Mouse (Mus musculus) C2C12 (cell line): ENCODE data around the gene Prps1. TPM values are rescaled to one million over a fixed set of nuclear protein-coding genes. Genes with fewer than 3 reads are reported as not detected.

Experiments
- H3K27me3 ChIP-seq: one replicate; pipeline ENCODE4 v1.6.1; 2011; ENCODE audit not compliant: control insufficient read depth, insufficient read depth, insufficient read length
- H3K36me3 ChIP-seq: one replicate; pipeline ENCODE4 v1.6.1; 2011; ENCODE audit not compliant: control insufficient read depth, insufficient read depth
- H3K4me3 ChIP-seq: one replicate; pipeline ENCODE4 v1.5.1; 2011; ENCODE audit warnings: mild to moderate bottlenecking, control low read depth; ENCODE audit not compliant: poor library complexity, insufficient read depth, severe bottlenecking
- H3K79me2 ChIP-seq: one replicate; pipeline ENCODE4 v1.6.1; 2011; ENCODE audit not compliant: control insufficient read depth, insufficient read depth
- H3K79me3 ChIP-seq: one replicate; pipeline ENCODE4 v1.6.1; 2011; ENCODE audit warnings: low read depth, control low read depth
- H3ac ChIP-seq: one replicate; pipeline ENCODE3; 2011; ENCODE audit warnings: low read depth; ENCODE audit not compliant: control insufficient read depth, insufficient read length
- CEBPB ChIP-seq: IDR thresholded peaks from one replicate; pipeline ENCODE4 v1.6.1; 2011; ENCODE audit warnings: low read depth, mild to moderate bottlenecking, control low read depth, moderate library complexity
- CTCF ChIP-seq: IDR thresholded peaks from one replicate; pipeline ENCODE4 v1.5.1; 2011; ENCODE audit not compliant: control insufficient read depth, insufficient read depth, insufficient read length
- FOSL1 ChIP-seq: IDR thresholded peaks from one replicate; pipeline ENCODE4 v1.8.0; 2011; ENCODE audit warnings: mild to moderate bottlenecking, low read length; ENCODE audit not compliant: poor library complexity, insufficient read depth, severe bottlenecking
- MAX ChIP-seq: IDR thresholded peaks from one replicate; pipeline ENCODE4 v1.6.1; 2011; ENCODE audit warnings: mild to moderate bottlenecking, control low read depth
- MYOD1 ChIP-seq: IDR thresholded peaks from one replicate; pipeline ENCODE4 v1.6.1; 2011; ENCODE audit warnings: low read depth; ENCODE audit not compliant: control insufficient read depth, insufficient read length
- MYOG ChIP-seq: IDR thresholded peaks from one replicate; pipeline ENCODE4 v1.6.1; 2011; ENCODE audit not compliant: control insufficient read depth, insufficient read length; ENCODE audit errors: extremely low read depth
- USF1 ChIP-seq: IDR thresholded peaks from one replicate; pipeline ENCODE4 v1.6.1; 2011; ENCODE audit warnings: low read depth, mild to moderate bottlenecking, control low read depth, moderate library complexity
- polyA plus RNA-seq: library from polyadenylated mRNA; unstranded; fragments of >200 nt; fragmentation: generic; extraction: Trizol; gene quantifications from one replicate; pipeline ENCODE4 v1.2.1, GENCODE M21; 2012; ENCODE audit warnings: missing spikeins

The Prps1 gene
- polyA plus RNA-seq, 1 experiment, result 43.9 TPM

- Histone ChIP-seq H3K27me3 (no peaks in the 10 kb centered on the region), H3K79me3 (peaks cover 30% of the 10 kb centered on the region), H3K36me3 (no peaks in the 10 kb centered on the region), H3ac (peak overlapping the region; percentile 66), H3K79me2 (peaks cover 53% of the 10 kb centered on the region), H3K4me3 (peak overlapping the region; percentile 46)
- TF ChIP-seq FOSL1 (no peak), MAX (peak; percentile 26), USF1 (peak; percentile 12)
These were observed 508 bp downstream of the Prps1 start for GRCm38 (mm10) chrX:140456751-140457491.

- Histone ChIP-seq H3K36me3 (no peaks in the 10 kb centered on the region), H3K27me3 (no peaks in the 10 kb centered on the region), H3K4me3 (peak overlapping the region; percentile 46), H3K79me3 (peaks cover 35% of the 10 kb centered on the region), H3ac (peak overlapping the region; percentile 12), H3K79me2 (peaks cover 59% of the 10 kb centered on the region)
- no peak for TF ChIP-seq MAX
- no peak for TF ChIP-seq CTCF
- no peak for TF ChIP-seq MYOD1
- no peak for TF ChIP-seq CEBPB
- no peak for TF ChIP-seq USF1
- no peak for TF ChIP-seq FOSL1
- no peak for TF ChIP-seq MYOG
These were observed 1.1 kb downstream of the Prps1 start for GRCm38 (mm10) chrX:140457502-140457901.

GRCm38 (mm10) chrX:140478231-140478630, 21.8 kb downstream of the Prps1 start:
- Histone ChIP-seq H3K4me3 (no peak overlapping the region), H3K27me3 (no peaks in the 10 kb centered on the region), H3ac (no peak overlapping the region), H3K36me3 (peaks cover 10% of the 10 kb centered on the region), H3K79me3 (no peaks in the 10 kb centered on the region), H3K79me2 (no peaks in the 10 kb centered on the region)
- no peak for TF ChIP-seq FOSL1
- TF ChIP-seq MAX, result no peak

GRCm38 (mm10) chrX:140479171-140479570, 22.8 kb downstream of the Prps1 start:
- Histone ChIP-seq H3K4me3 (no peak overlapping the region), H3K36me3 (peaks cover 10% of the 10 kb centered on the region), H3K79me3 (no peaks in the 10 kb centered on the region), H3K27me3 (no peaks in the 10 kb centered on the region), H3ac (no peak overlapping the region), H3K79me2 (no peaks in the 10 kb centered on the region)
- TF ChIP-seq MYOD1 (no peak), USF1 (no peak), MAX (no peak), CTCF (peak; percentile 32), CEBPB (no peak)

GRCm38 (mm10) chrX:140489174-140489573, 32.8 kb downstream of the Prps1 start:
- TF ChIP-seq MYOG (no peak), CEBPB (no peak), CTCF (no peak), MAX (no peak), USF1 (no peak), FOSL1 (no peak), MYOD1 (no peak)
- Histone ChIP-seq H3K79me3 (no peaks in the 10 kb centered on the region), H3K27me3 (no peaks in the 10 kb centered on the region)

GRCm38 (mm10) chrX:140490203-140490602, 33.8 kb downstream of the Prps1 start:
- no peak overlapping the region for H3ac ChIP-seq
- no peak for TF ChIP-seq USF1
- no peak for TF ChIP-seq MAX
- TF ChIP-seq MYOG, result no peak
- TF ChIP-seq CTCF, result no peak
- no peak for TF ChIP-seq FOSL1
- TF ChIP-seq MYOD1, result no peak
- no peak for TF ChIP-seq CEBPB
- no peaks in the 10 kb centered on the region for H3K36me3 ChIP-seq
- H3K79me2 ChIP-seq, result no peaks in the 10 kb centered on the region
- no peak overlapping the region for H3K4me3 ChIP-seq
- no peaks in the 10 kb centered on the region for H3K27me3 ChIP-seq
- no peaks in the 10 kb centered on the region for H3K79me3 ChIP-seq

More at GRCm38 (mm10) chrX:140489174-140489573, 32.8 kb downstream of the Prps1 start:
- H3K79me2 ChIP-seq, result no peaks in the 10 kb centered on the region
- no peak overlapping the region for H3K4me3 ChIP-seq
- no peak overlapping the region for H3ac ChIP-seq
- no peaks in the 10 kb centered on the region for H3K36me3 ChIP-seq
